Mouse (Mus musculus): Measurements from ENCODE around the gene H2afy. TPM values are rescaled to one million over a fixed set of nuclear protein-coding genes. Genes with fewer than 3 reads are reported as not detected.

Gene H2afy
- polyA plus RNA-seq, 1 experiment, result 316 TPM

DNA sequence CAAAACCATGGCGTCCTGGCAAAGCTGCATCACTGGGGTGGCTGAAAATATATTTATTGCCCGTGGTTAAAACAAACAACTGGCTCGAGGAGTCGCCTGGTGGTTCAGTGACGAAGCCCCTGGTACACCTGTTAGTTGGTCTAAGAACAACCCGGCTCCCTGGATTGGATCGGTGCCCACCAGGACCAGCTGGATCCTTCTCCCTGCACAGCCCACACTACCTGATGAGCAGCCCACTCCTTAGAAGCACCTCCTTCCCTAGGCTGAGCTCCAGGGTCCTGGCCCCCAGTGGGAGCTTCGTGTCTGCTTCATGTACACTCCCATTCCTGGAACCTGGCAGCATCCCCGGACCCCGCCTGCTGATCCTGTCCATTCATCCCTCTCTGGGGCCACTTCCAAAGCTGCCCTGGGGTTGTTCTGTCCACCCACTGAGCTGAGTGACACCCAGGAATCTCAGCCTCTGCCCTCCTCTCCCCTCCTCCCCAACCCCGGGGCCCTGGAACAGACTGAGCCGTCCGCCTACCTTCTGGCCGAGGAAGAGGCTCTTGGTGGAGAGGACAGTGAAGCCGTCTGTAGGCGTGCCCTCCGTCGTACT, 40.5 kb downstream of the H2afy start:
- H3K27me3 ChIP-seq (ENCODE audit: control insufficient read depth, insufficient read depth, low read length), result no peaks in the 10 kb centered on the region
- 94% methylated on average over 18 of the region's 18 CpGs for WGBS
- no peak overlapping the region for H3K4me3 ChIP-seq (ENCODE audit: control insufficient read depth, insufficient read depth, low read length)
- DNase-seq, result no peak
- H3K36me3 ChIP-seq (ENCODE audit: control insufficient read depth, insufficient read depth, low read length), result peaks cover 24% of the 10 kb centered on the region
- no peaks in the 10 kb centered on the region for H3K4me1 ChIP-seq (replicated peaks; ENCODE audit: control insufficient read depth, insufficient read depth, low read length)
- TF ChIP-seq CTCF (IDR thresholded peaks at IDR 0.05; ENCODE audit: borderline replicate concordance, control insufficient read depth, extremely low read depth, insufficient read depth, low read length, poor library complexity), result no peak
- TF ChIP-seq POLR2A (IDR thresholded peaks at IDR 0.05; ENCODE audit: control insufficient read depth, extremely low read depth, insufficient read depth, low read length, poor library complexity), result no peak
- no peak overlapping the region for H3K27ac ChIP-seq (ENCODE audit: control insufficient read depth, insufficient read depth, low read length)

DNA sequence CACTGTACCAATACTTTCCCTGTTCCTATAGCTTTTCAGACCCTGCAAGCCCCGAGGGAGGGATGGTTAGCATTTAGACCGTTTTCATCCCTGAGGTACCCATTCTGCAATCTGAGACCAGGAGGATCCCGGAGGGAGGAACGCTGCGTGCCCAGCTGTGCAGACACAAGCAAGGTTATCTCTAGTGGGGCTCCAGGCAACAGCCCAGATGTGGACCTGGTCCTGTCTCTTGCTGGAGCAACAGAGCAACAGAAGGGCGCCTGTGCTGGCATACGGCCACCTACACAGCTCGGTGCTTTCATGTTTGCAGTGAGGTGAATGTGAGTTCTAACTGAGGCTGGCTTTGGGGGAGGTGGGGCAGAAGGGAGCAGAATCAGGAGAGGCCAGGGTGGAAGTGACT, 41.6 kb downstream of the H2afy start:
- no peak for DNase-seq
- Histone ChIP-seq H3K27me3 (ENCODE audit: control insufficient read depth, insufficient read depth, low read length) (no peaks in the 10 kb centered on the region), H3K27ac (ENCODE audit: control insufficient read depth, insufficient read depth, low read length) (no peak overlapping the region), H3K4me1 (replicated peaks; ENCODE audit: control insufficient read depth, insufficient read depth, low read length) (no peaks in the 10 kb centered on the region), H3K36me3 (ENCODE audit: control insufficient read depth, insufficient read depth, low read length) (peaks cover 27% of the 10 kb centered on the region), H3K4me3 (ENCODE audit: control insufficient read depth, insufficient read depth, low read length) (no peak overlapping the region)
- TF ChIP-seq CTCF (IDR thresholded peaks at IDR 0.05; ENCODE audit: borderline replicate concordance, control insufficient read depth, extremely low read depth, insufficient read depth, low read length, poor library complexity) (no peak), POLR2A (IDR thresholded peaks at IDR 0.05; ENCODE audit: control insufficient read depth, extremely low read depth, insufficient read depth, low read length, poor library complexity) (no peak)
- 93% methylated on average over 8 of the region's 8 CpGs for WGBS

DNA sequence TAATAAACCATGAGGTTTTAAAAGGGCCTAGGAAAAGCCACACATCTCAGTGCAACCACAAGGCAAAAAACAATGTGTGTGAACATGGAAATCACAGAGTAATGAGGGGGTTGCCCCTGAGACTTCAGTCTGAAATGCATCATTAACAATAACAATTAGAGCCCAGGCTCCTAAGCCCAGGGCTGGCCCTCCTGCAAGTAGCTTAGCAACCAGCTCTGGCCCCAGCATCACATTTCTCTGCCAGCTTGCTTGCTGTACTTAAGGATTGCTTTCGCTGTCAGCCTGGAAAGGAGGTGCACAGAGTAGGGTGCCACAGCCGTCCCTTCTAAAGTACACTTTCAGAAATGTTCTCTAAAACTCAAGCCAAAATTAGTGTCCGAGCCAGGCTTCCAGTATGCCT, 42.5 kb downstream of the H2afy start:
- no peak overlapping the region for H3K4me3 ChIP-seq (ENCODE audit: control insufficient read depth, insufficient read depth, low read length)
- TF ChIP-seq POLR2A (IDR thresholded peaks at IDR 0.05; ENCODE audit: control insufficient read depth, extremely low read depth, insufficient read depth, low read length, poor library complexity), result no peak
- TF ChIP-seq CTCF (IDR thresholded peaks at IDR 0.05; ENCODE audit: borderline replicate concordance, control insufficient read depth, extremely low read depth, insufficient read depth, low read length, poor library complexity), result no peak
- no peak for DNase-seq
- H3K36me3 ChIP-seq (ENCODE audit: control insufficient read depth, insufficient read depth, low read length), result peaks cover 29% of the 10 kb centered on the region
- no peaks in the 10 kb centered on the region for H3K4me1 ChIP-seq (replicated peaks; ENCODE audit: control insufficient read depth, insufficient read depth, low read length)
- WGBS, result 97% methylated on average over 3 of the region's 3 CpGs
- no peak overlapping the region for H3K27ac ChIP-seq (ENCODE audit: control insufficient read depth, insufficient read depth, low read length)
- H3K27me3 ChIP-seq (ENCODE audit: control insufficient read depth, insufficient read depth, low read length), result no peaks in the 10 kb centered on the region

DNA sequence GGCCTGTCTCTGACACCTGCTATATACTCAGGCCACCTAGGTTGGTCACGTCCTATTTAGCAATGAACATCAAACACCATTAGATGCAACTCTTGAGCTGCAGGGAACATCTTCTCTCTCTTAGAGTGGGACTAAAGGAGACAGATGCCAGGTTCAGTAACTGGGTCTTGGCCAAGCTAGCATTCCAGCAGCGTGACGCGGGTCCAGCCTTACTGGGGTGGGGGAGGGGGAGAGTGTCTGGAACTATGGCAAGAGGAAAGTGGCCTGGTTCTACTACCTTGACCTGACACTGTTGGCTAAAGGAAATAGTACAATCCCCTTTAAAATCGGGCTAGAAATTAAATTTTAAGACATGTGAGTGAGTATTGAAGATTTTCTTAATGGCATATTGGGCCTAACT, 43.6 kb downstream of the H2afy start:
- no peaks in the 10 kb centered on the region for H3K4me1 ChIP-seq (replicated peaks; ENCODE audit: control insufficient read depth, insufficient read depth, low read length)
- DNase-seq, result no peak
- H3K36me3 ChIP-seq (ENCODE audit: control insufficient read depth, insufficient read depth, low read length), result peaks cover 40% of the 10 kb centered on the region
- H3K4me3 ChIP-seq (ENCODE audit: control insufficient read depth, insufficient read depth, low read length), result no peak overlapping the region
- no peak for TF ChIP-seq POLR2A (IDR thresholded peaks at IDR 0.05; ENCODE audit: control insufficient read depth, extremely low read depth, insufficient read depth, low read length, poor library complexity)
- no peak for TF ChIP-seq CTCF (IDR thresholded peaks at IDR 0.05; ENCODE audit: borderline replicate concordance, control insufficient read depth, extremely low read depth, insufficient read depth, low read length, poor library complexity)
- 89% methylated on average over 5 of the region's 5 CpGs for WGBS
- H3K27ac ChIP-seq (ENCODE audit: control insufficient read depth, insufficient read depth, low read length), result no peak overlapping the region
- no peaks in the 10 kb centered on the region for H3K27me3 ChIP-seq (ENCODE audit: control insufficient read depth, insufficient read depth, low read length)

DNA sequence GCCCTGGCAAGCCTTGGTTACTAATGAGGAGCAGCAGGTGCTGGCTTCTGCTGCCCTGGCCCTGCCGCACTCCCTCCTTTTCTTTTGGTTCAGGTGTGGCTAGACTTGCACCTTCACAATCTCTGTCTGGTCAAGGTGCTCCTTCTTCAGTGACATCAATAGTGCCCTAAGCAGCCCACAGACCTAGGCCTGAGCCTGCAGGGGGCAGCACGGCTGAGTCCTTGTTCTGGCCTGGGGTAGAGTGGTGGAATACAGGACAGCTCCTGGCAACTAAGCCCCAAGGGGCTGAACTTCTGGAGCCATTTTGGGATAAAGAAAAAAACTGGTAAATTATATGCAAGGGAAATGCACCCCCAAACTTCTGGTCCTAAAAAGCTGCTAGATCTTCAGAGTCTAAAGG, 45.6 kb downstream of the H2afy start:
- TF ChIP-seq CTCF (IDR thresholded peaks at IDR 0.05; ENCODE audit: borderline replicate concordance, control insufficient read depth, extremely low read depth, insufficient read depth, low read length, poor library complexity), result no peak
- no peak for TF ChIP-seq POLR2A (IDR thresholded peaks at IDR 0.05; ENCODE audit: control insufficient read depth, extremely low read depth, insufficient read depth, low read length, poor library complexity)
- H3K4me1 ChIP-seq (replicated peaks; ENCODE audit: control insufficient read depth, insufficient read depth, low read length), result no peaks in the 10 kb centered on the region
- peak; percentile 24 for DNase-seq
- 97% methylated on average over 2 of the region's 2 CpGs for WGBS
- H3K27me3 ChIP-seq (ENCODE audit: control insufficient read depth, insufficient read depth, low read length), result no peaks in the 10 kb centered on the region
- peaks cover 41% of the 10 kb centered on the region for H3K36me3 ChIP-seq (ENCODE audit: control insufficient read depth, insufficient read depth, low read length)
- no peak overlapping the region for H3K27ac ChIP-seq (ENCODE audit: control insufficient read depth, insufficient read depth, low read length)
- H3K4me3 ChIP-seq (ENCODE audit: control insufficient read depth, insufficient read depth, low read length), result no peak overlapping the region

DNA sequence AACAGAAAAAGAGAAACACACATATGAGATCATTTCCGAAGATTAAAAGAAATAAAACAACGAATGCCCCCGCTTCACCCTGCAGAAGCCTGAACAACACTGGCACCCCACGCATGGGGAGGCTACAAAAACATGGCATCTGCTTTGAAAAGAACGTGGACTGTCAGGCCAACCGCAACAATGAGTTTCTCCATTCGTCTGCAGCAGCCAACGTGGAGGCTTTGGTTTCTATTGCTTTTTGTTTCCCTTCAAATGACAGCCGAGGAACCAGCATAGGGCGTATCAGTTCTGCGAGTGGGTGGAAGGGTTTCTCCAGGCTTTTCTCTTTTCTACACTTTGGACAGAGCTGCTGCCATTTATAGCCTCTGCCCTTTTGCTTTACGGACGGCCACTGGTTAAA, 47.6 kb downstream of the H2afy start:
- H3K27ac ChIP-seq (ENCODE audit: control insufficient read depth, insufficient read depth, low read length), result no peak overlapping the region
- WGBS, result 95% methylated on average over 13 of the region's 13 CpGs
- TF ChIP-seq POLR2A (IDR thresholded peaks at IDR 0.05; ENCODE audit: control insufficient read depth, extremely low read depth, insufficient read depth, low read length, poor library complexity) (no peak), CTCF (IDR thresholded peaks at IDR 0.05; ENCODE audit: borderline replicate concordance, control insufficient read depth, extremely low read depth, insufficient read depth, low read length, poor library complexity) (no peak)
- DNase-seq, result no peak
- no peaks in the 10 kb centered on the region for H3K4me1 ChIP-seq (replicated peaks; ENCODE audit: control insufficient read depth, insufficient read depth, low read length)
- H3K36me3 ChIP-seq (ENCODE audit: control insufficient read depth, insufficient read depth, low read length), result peaks cover 44% of the 10 kb centered on the region
- no peaks in the 10 kb centered on the region for H3K27me3 ChIP-seq (ENCODE audit: control insufficient read depth, insufficient read depth, low read length)
- H3K4me3 ChIP-seq (ENCODE audit: control insufficient read depth, insufficient read depth, low read length), result no peak overlapping the region

DNA sequence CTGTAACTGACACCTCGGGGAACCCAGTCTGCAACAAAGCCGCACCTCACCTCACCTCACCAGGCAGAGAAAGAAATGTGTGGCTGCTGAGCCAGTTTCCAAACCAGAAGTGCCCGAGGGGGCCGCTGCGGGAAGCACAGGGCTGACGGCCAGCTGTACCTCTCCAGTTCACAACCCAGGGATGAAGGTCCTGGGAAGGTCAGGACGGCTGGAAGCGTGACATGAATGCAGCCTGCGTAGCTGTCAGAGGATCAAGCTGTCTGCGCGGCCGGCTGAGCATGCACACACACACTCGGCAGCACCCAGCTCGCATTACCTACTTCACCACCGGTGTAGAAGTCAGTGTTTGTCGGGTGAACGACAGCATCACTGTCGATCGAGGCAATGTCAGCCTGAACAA, 48.2 kb downstream of the H2afy start:
- H3K27me3 ChIP-seq (ENCODE audit: control insufficient read depth, insufficient read depth, low read length), result no peaks in the 10 kb centered on the region
- H3K27ac ChIP-seq (ENCODE audit: control insufficient read depth, insufficient read depth, low read length), result no peak overlapping the region
- H3K4me1 ChIP-seq (replicated peaks; ENCODE audit: control insufficient read depth, insufficient read depth, low read length), result no peaks in the 10 kb centered on the region
- TF ChIP-seq CTCF (IDR thresholded peaks at IDR 0.05; ENCODE audit: borderline replicate concordance, control insufficient read depth, extremely low read depth, insufficient read depth, low read length, poor library complexity), result no peak
- no peak for TF ChIP-seq POLR2A (IDR thresholded peaks at IDR 0.05; ENCODE audit: control insufficient read depth, extremely low read depth, insufficient read depth, low read length, poor library complexity)
- WGBS, result 95% methylated on average over 19 of the region's 19 CpGs
- H3K4me3 ChIP-seq (ENCODE audit: control insufficient read depth, insufficient read depth, low read length), result no peak overlapping the region
- DNase-seq, result no peak
- peaks cover 51% of the 10 kb centered on the region for H3K36me3 ChIP-seq (ENCODE audit: control insufficient read depth, insufficient read depth, low read length)

Measured in thymus, adult 2 months (tissue).